Mouse (Mus musculus) C2C12 (cell line): ENCODE data around the gene Rmi1.

Experiments
- CTCF ChIP-seq: IDR thresholded peaks from one replicate; pipeline ENCODE4 v1.5.1; 2011; ENCODE audit not compliant: control insufficient read depth, insufficient read depth, insufficient read length
- MYOD1 ChIP-seq: IDR thresholded peaks from one replicate; pipeline ENCODE4 v1.6.1; 2011; ENCODE audit warnings: low read depth; ENCODE audit not compliant: control insufficient read depth, insufficient read length
- USF1 ChIP-seq: IDR thresholded peaks from one replicate; pipeline ENCODE4 v1.6.1; 2011; ENCODE audit warnings: low read depth, mild to moderate bottlenecking, control low read depth, moderate library complexity

DNA sequence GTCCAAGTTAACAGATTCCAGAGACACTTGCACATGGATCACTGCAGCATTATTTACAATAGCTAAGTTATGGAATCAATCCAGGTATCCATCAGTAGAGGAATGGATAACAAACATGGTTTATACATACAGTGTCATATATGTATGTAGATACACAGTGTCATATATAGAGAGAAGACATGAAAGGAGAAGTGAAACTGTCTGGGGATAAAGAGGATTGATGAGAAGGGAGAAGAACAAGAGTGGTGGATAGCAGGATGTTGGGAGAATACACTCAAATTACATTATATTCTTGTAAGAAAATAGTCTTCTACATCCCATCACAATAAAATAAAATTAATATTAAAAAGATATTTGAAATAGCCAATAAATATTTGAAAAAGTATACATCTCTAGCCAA lies 49.1 kb upstream of the Rmi1 start:
- TF ChIP-seq MYOD1 (no peak), CTCF (no peak), USF1 (no peak)
